Mouse (Mus musculus) neural tube, embryonic 15.5 days (tissue): ENCODE measurements around the gene Traf3ip3. TPM values are rescaled to one million over a fixed set of nuclear protein-coding genes. Genes with fewer than 3 reads are reported as not detected.

Source experiments
- ATAC-seq: fragments of 200-750 bp; cut with Nextera tagmentation; 2 replicates; pipeline ENCODE4 v1.8.0; 2017; ENCODE audit warnings: mild to moderate bottlenecking, moderate TSS enrichment, moderate library complexity; ENCODE audit not compliant: low FRiP score
- H3K27ac ChIP-seq: fragments of 300-500 bp; sonication (generic); replicated peaks from 2 replicates; pipeline ENCODE4 v1.5.1; 2015; ENCODE audit warnings: mild to moderate bottlenecking, inconsistent platforms
- H3K27me3 ChIP-seq: fragments of 300-500 bp; sonication (generic); replicated peaks from 2 replicates; pipeline ENCODE4 v1.6.1; 2015; ENCODE audit warnings: inconsistent platforms
- H3K36me3 ChIP-seq: fragments of 300-500 bp; sonication (generic); 2 replicates; pipeline ENCODE4 v1.6.1; 2015; ENCODE audit warnings: inconsistent platforms
- H3K4me1 ChIP-seq: fragments of 300-500 bp; sonication (generic); 2 replicates; pipeline ENCODE4 v1.6.1; 2015; ENCODE audit warnings: inconsistent platforms
- H3K4me2 ChIP-seq: fragments of 300-500 bp; sonication (generic); 2 replicates; pipeline ENCODE4 v1.6.1; 2015; ENCODE audit warnings: inconsistent platforms, mild to moderate bottlenecking, moderate library complexity
- H3K4me3 ChIP-seq: fragments of 300-500 bp; sonication (generic); replicated peaks from 2 replicates; pipeline ENCODE4 v1.5.1; 2015; ENCODE audit warnings: mild to moderate bottlenecking, inconsistent platforms
- H3K9ac ChIP-seq: fragments of 300-500 bp; sonication (generic); replicated peaks from 2 replicates; pipeline ENCODE4 v1.6.1; 2015; ENCODE audit warnings: mild to moderate bottlenecking, inconsistent platforms
- H3K9me3 ChIP-seq: fragments of 300-500 bp; sonication (generic); replicated peaks from 2 replicates; pipeline ENCODE4 v1.6.1; 2016; ENCODE audit warnings: inconsistent platforms
- WGBS: fragments of 180-500 bp; shearing (Covaris S2); methylation state at CpG from one replicate; pipeline ENCODE4 v1.1.7; 2015; ENCODE audit warnings: mixed read lengths; 5-methylcytosine and 5-hydroxymethylcytosine counted together
- polyA plus RNA-seq: library from polyadenylated mRNA; unstranded; fragments of >200 nt; fragmentation: Nextera tagmentation; extraction: Ambion mirVana; gene quantifications from 2 replicates; pipeline ENCODE4 v1.2.1, GENCODE M21; 2015

The Traf3ip3 gene
- polyA plus RNA-seq, 1 experiment from 2014 or later, result 3.8 TPM

GRCm38 (mm10) chr1:193230531-193230930 lies 29.0 kb upstream of the Traf3ip3 start:
- no peaks in the 10 kb centered on the region for H3K4me1 ChIP-seq
- no peaks in the 10 kb centered on the region for H3K9me3 ChIP-seq
- H3K27ac ChIP-seq, result no peak overlapping the region
- no peaks in the 10 kb centered on the region for H3K36me3 ChIP-seq
- no peaks in the 10 kb centered on the region for H3K27me3 ChIP-seq
- WGBS, result 70% methylated on average over 3 of the region's 3 CpGs
- no peak overlapping the region for H3K4me2 ChIP-seq
- no peak overlapping the region for H3K4me3 ChIP-seq
- ATAC-seq, result no peak
- H3K9ac ChIP-seq, result no peak overlapping the region

GRCm38 (mm10) chr1:193229570-193229969 lies 28.1 kb upstream of the Traf3ip3 start:
- ATAC-seq, result no peak
- Histone ChIP-seq H3K27me3 (no peaks in the 10 kb centered on the region), H3K36me3 (no peaks in the 10 kb centered on the region), H3K4me2 (no peak overlapping the region), H3K9me3 (no peaks in the 10 kb centered on the region), H3K4me3 (no peak overlapping the region), H3K27ac (no peak overlapping the region), H3K9ac (no peak overlapping the region), H3K4me1 (no peaks in the 10 kb centered on the region)
- 91% methylated on average over 5 of the region's 5 CpGs for WGBS

- Histone ChIP-seq H3K4me1 (no peaks in the 10 kb centered on the region), H3K27ac (no peak overlapping the region), H3K27me3 (no peaks in the 10 kb centered on the region), H3K4me2 (no peak overlapping the region), H3K36me3 (no peaks in the 10 kb centered on the region), H3K4me3 (no peak overlapping the region), H3K9me3 (no peaks in the 10 kb centered on the region), H3K9ac (no peak overlapping the region)
- WGBS, result 82% methylated on average over 4 of the region's 4 CpGs
- no peak for ATAC-seq
These were observed 26.0 kb upstream of the Traf3ip3 start for GRCm38 (mm10) chr1:193227537-193227936.

GRCm38 (mm10) chr1:193226724-193227522 lies 25.4 kb upstream of the Traf3ip3 start:
- no peak overlapping the region for H3K4me3 ChIP-seq
- no peak overlapping the region for H3K27ac ChIP-seq
- H3K36me3 ChIP-seq, result no peaks in the 10 kb centered on the region
- no peak overlapping the region for H3K4me2 ChIP-seq
- no peaks in the 10 kb centered on the region for H3K4me1 ChIP-seq
- 50% methylated on average over 7 of the region's 7 CpGs for WGBS
- H3K9ac ChIP-seq, result no peak overlapping the region
- ATAC-seq, result no peak
- no peaks in the 10 kb centered on the region for H3K9me3 ChIP-seq
- H3K27me3 ChIP-seq, result no peaks in the 10 kb centered on the region

GRCm38 (mm10) chr1:193226114-193226513 lies 24.6 kb upstream of the Traf3ip3 start:
- ATAC-seq, result no peak
- Histone ChIP-seq H3K4me1 (no peaks in the 10 kb centered on the region), H3K9me3 (no peaks in the 10 kb centered on the region), H3K27me3 (no peaks in the 10 kb centered on the region), H3K36me3 (no peaks in the 10 kb centered on the region), H3K27ac (no peak overlapping the region), H3K4me3 (no peak overlapping the region), H3K4me2 (no peak overlapping the region), H3K9ac (no peak overlapping the region)
- 94% methylated on average over 4 of the region's 4 CpGs for WGBS

- Histone ChIP-seq H3K4me2 (no peak overlapping the region), H3K27me3 (no peaks in the 10 kb centered on the region), H3K9ac (no peak overlapping the region), H3K4me1 (no peaks in the 10 kb centered on the region), H3K9me3 (no peaks in the 10 kb centered on the region), H3K36me3 (no peaks in the 10 kb centered on the region), H3K4me3 (no peak overlapping the region), H3K27ac (no peak overlapping the region)
- 29% methylated on average over 3 of the region's 3 CpGs for WGBS
- ATAC-seq, result no peak
These were observed 24.0 kb upstream of the Traf3ip3 start for GRCm38 (mm10) chr1:193225531-193225930.

GRCm38 (mm10) chr1:193220408-193220807 lies 18.9 kb upstream of the Traf3ip3 start:
- no peaks in the 10 kb centered on the region for H3K27me3 ChIP-seq
- H3K4me2 ChIP-seq, result no peak overlapping the region
- no peak overlapping the region for H3K27ac ChIP-seq
- no peaks in the 10 kb centered on the region for H3K9me3 ChIP-seq
- no peak overlapping the region for H3K4me3 ChIP-seq
- ATAC-seq, result no peak
- no peaks in the 10 kb centered on the region for H3K4me1 ChIP-seq
- no peaks in the 10 kb centered on the region for H3K36me3 ChIP-seq
- WGBS, result 72% methylated on average over 5 of the region's 5 CpGs
- no peak overlapping the region for H3K9ac ChIP-seq

GRCm38 (mm10) chr1:193216000-193216399 lies 14.5 kb upstream of the Traf3ip3 start:
- H3K36me3 ChIP-seq, result no peaks in the 10 kb centered on the region
- 87% methylated on average over 3 of the region's 3 CpGs for WGBS
- H3K4me1 ChIP-seq, result no peaks in the 10 kb centered on the region
- ATAC-seq, result no peak
- no peak overlapping the region for H3K27ac ChIP-seq
- no peak overlapping the region for H3K4me2 ChIP-seq
- H3K4me3 ChIP-seq, result no peak overlapping the region
- H3K9ac ChIP-seq, result no peak overlapping the region
- H3K27me3 ChIP-seq, result no peaks in the 10 kb centered on the region
- H3K9me3 ChIP-seq, result no peaks in the 10 kb centered on the region

- no peak overlapping the region for H3K27ac ChIP-seq
- no peaks in the 10 kb centered on the region for H3K4me1 ChIP-seq
- no peak overlapping the region for H3K9ac ChIP-seq
- no peaks in the 10 kb centered on the region for H3K9me3 ChIP-seq
- H3K4me3 ChIP-seq, result no peak overlapping the region
- 79% methylated on average over 5 of the region's 5 CpGs for WGBS
- H3K27me3 ChIP-seq, result no peaks in the 10 kb centered on the region
- no peak overlapping the region for H3K4me2 ChIP-seq
- ATAC-seq, result no peak
- no peaks in the 10 kb centered on the region for H3K36me3 ChIP-seq
These were observed 12.6 kb upstream of the Traf3ip3 start for GRCm38 (mm10) chr1:193214053-193214452.

- no peak overlapping the region for H3K27ac ChIP-seq
- no peaks in the 10 kb centered on the region for H3K36me3 ChIP-seq
- H3K27me3 ChIP-seq, result no peaks in the 10 kb centered on the region
- WGBS, result 81% methylated on average over 5 of the region's 5 CpGs
- H3K4me1 ChIP-seq, result no peaks in the 10 kb centered on the region
- H3K4me2 ChIP-seq, result no peak overlapping the region
- H3K4me3 ChIP-seq, result no peak overlapping the region
- no peak overlapping the region for H3K9ac ChIP-seq
- ATAC-seq, result no peak
- no peaks in the 10 kb centered on the region for H3K9me3 ChIP-seq
These were observed 9.9 kb upstream of the Traf3ip3 start for GRCm38 (mm10) chr1:193211371-193211770.

GRCm38 (mm10) chr1:193208178-193208577 lies 6.7 kb upstream of the Traf3ip3 start:
- no peaks in the 10 kb centered on the region for H3K4me1 ChIP-seq
- H3K27me3 ChIP-seq, result no peaks in the 10 kb centered on the region
- no peak overlapping the region for H3K4me2 ChIP-seq
- no peak for ATAC-seq
- H3K4me3 ChIP-seq, result no peak overlapping the region
- H3K36me3 ChIP-seq, result no peaks in the 10 kb centered on the region
- no peak overlapping the region for H3K27ac ChIP-seq
- H3K9me3 ChIP-seq, result no peaks in the 10 kb centered on the region
- H3K9ac ChIP-seq, result no peak overlapping the region
- WGBS, result 39% methylated on average over 2 of the region's 2 CpGs

GRCm38 (mm10) chr1:193207503-193207902 lies 6.0 kb upstream of the Traf3ip3 start, which contains the start of gene Lamb3:
Gene Lamb3 (plus strand): TSS chr1:193207699.
- Histone ChIP-seq H3K9me3 (no peaks in the 10 kb centered on the region), H3K27me3 (no peaks in the 10 kb centered on the region), H3K36me3 (no peaks in the 10 kb centered on the region), H3K4me1 (no peaks in the 10 kb centered on the region), H3K4me3 (no peak within 1 kb of the TSS), H3K4me2 (no peak within 1 kb of the TSS), H3K27ac (no peak within 1 kb of the TSS), H3K9ac (no peak within 1 kb of the TSS)
- WGBS, result 91% methylated on average over 3 of the region's 3 CpGs
- ATAC-seq, result no peak
